Mouse (Mus musculus): ENCODE measurements around the gene Chst10.

The Chst10 gene

GRCm38 (mm10) chr1:38897431-38898248 is at the start of gene Chst10:
TSS of gene Chst10 (minus strand) at chr1:38898161.
- DNase-seq (ENCODE audit: inconsistent ontology term), result peak; percentile 84

- DNase-seq (ENCODE audit: inconsistent ontology term), result peak; percentile 49
Measured at GRCm38 (mm10) chr1:38939608-38940007, 41.6 kb upstream of the Chst10 start.

- no peak for DNase-seq (ENCODE audit: inconsistent ontology term)
Measured at GRCm38 (mm10) chr1:38938849-38939248, 40.9 kb upstream of the Chst10 start, which contains the start of gene Nms. TSS of gene Nms (plus strand) at chr1:38939149.

GRCm38 (mm10) chr1:38936780-38937179 is 38.8 kb upstream of the Chst10 start:
- DNase-seq (ENCODE audit: inconsistent ontology term), result peak; percentile 8

GRCm38 (mm10) chr1:38934668-38935067 is 36.7 kb upstream of the Chst10 start:
- DNase-seq (ENCODE audit: inconsistent ontology term), result no peak

- no peak for DNase-seq (ENCODE audit: inconsistent ontology term)
Measured at GRCm38 (mm10) chr1:38930767-38931166, 32.8 kb upstream of the Chst10 start.

- no peak for DNase-seq (ENCODE audit: inconsistent ontology term)
Measured at GRCm38 (mm10) chr1:38929468-38929867, 31.5 kb upstream of the Chst10 start.

- DNase-seq (ENCODE audit: inconsistent ontology term), result no peak
Measured at GRCm38 (mm10) chr1:38928996-38929395, 31.0 kb upstream of the Chst10 start.

GRCm38 (mm10) chr1:38903985-38904384 is 6.0 kb upstream of the Chst10 start:
- DNase-seq (ENCODE audit: inconsistent ontology term), result no peak

GRCm38 (mm10) chr1:38902571-38902970 is 4.6 kb upstream of the Chst10 start:
- DNase-seq (ENCODE audit: inconsistent ontology term), result no peak

GRCm38 (mm10) chr1:38893081-38893480 is 4.9 kb downstream of the Chst10 start:
- DNase-seq (ENCODE audit: inconsistent ontology term), result no peak

GRCm38 (mm10) chr1:38891444-38891843 is 6.5 kb downstream of the Chst10 start:
- no peak for DNase-seq (ENCODE audit: inconsistent ontology term)

- no peak for DNase-seq (ENCODE audit: inconsistent ontology term)
Measured at GRCm38 (mm10) chr1:38888803-38889202, 9.2 kb downstream of the Chst10 start.

GRCm38 (mm10) chr1:38887011-38887410 is 10.9 kb downstream of the Chst10 start:
- no peak for DNase-seq (ENCODE audit: inconsistent ontology term)

- no peak for DNase-seq (ENCODE audit: inconsistent ontology term)
Measured at GRCm38 (mm10) chr1:38886602-38887001, 11.4 kb downstream of the Chst10 start.

GRCm38 (mm10) chr1:38885956-38886355 is 12.0 kb downstream of the Chst10 start:
- no peak for DNase-seq (ENCODE audit: inconsistent ontology term)

- no peak for DNase-seq (ENCODE audit: inconsistent ontology term)
Measured at GRCm38 (mm10) chr1:38883766-38884165, 14.2 kb downstream of the Chst10 start.

GRCm38 (mm10) chr1:38882746-38883145 is 15.2 kb downstream of the Chst10 start:
- DNase-seq (ENCODE audit: inconsistent ontology term), result no peak

GRCm38 (mm10) chr1:38881366-38881765 is 16.6 kb downstream of the Chst10 start:
- no peak for DNase-seq (ENCODE audit: inconsistent ontology term)

GRCm38 (mm10) chr1:38876671-38877382 is 21.1 kb downstream of the Chst10 start:
- peak; percentile 24 for DNase-seq (ENCODE audit: inconsistent ontology term)

- DNase-seq (ENCODE audit: inconsistent ontology term), result no peak
Measured at GRCm38 (mm10) chr1:38873911-38874310, 24.1 kb downstream of the Chst10 start.

- DNase-seq (ENCODE audit: inconsistent ontology term), result no peak
Measured at GRCm38 (mm10) chr1:38871834-38872233, 26.1 kb downstream of the Chst10 start.

Measured in Muller cell, postnatal 12 days (primary cell).